Mouse (Mus musculus) hindbrain, embryonic 16.5 days (tissue): ENCODE results near the gene Plekha7. TPM values are rescaled to one million over a fixed set of nuclear protein-coding genes. Genes with fewer than 3 reads are reported as not detected.

Experiments
- ATAC-seq: fragments of 200-750 bp; cut with Nextera tagmentation; 2 replicates; pipeline ENCODE4 v1.8.0; 2017; ENCODE audit warnings: moderate TSS enrichment, moderate library complexity
- H3K27ac ChIP-seq: fragments of 300-500 bp; sonication (generic); 2 replicates; pipeline ENCODE4 v1.5.1; 2014; ENCODE audit warnings: low read depth, mild to moderate bottlenecking, control low read depth, low read length, moderate library complexity
- H3K27me3 ChIP-seq: fragments of 300-500 bp; sonication (generic); replicated peaks from 2 replicates; pipeline ENCODE4 v1.6.1; 2014; ENCODE audit warnings: low read length; ENCODE audit not compliant: control insufficient read depth, insufficient read depth
- H3K36me3 ChIP-seq: fragments of 300-500 bp; sonication (generic); 2 replicates; pipeline ENCODE4 v1.6.1; 2014; ENCODE audit warnings: mild to moderate bottlenecking, low read length, moderate library complexity, mixed read lengths; ENCODE audit not compliant: control insufficient read depth, insufficient read depth
- H3K4me1 ChIP-seq: fragments of 300-500 bp; sonication (generic); 2 replicates; pipeline ENCODE4 v1.6.1; 2014; ENCODE audit warnings: low read depth, low read length; ENCODE audit not compliant: control insufficient read depth, insufficient read depth
- H3K4me2 ChIP-seq: fragments of 300-500 bp; sonication (generic); 2 replicates; pipeline ENCODE4 v1.6.1; 2014; ENCODE audit warnings: mild to moderate bottlenecking, low read length, control low read depth, moderate library complexity
- H3K4me3 ChIP-seq: fragments of 300-500 bp; sonication (generic); 2 replicates; pipeline ENCODE4 v1.5.1; 2014; ENCODE audit warnings: mild to moderate bottlenecking, low read length, control low read depth, moderate library complexity
- H3K9ac ChIP-seq: fragments of 300-500 bp; sonication (generic); 2 replicates; pipeline ENCODE4 v1.6.1; 2014; ENCODE audit warnings: low read depth, mild to moderate bottlenecking, control low read depth, low read length, moderate library complexity
- H3K9me3 ChIP-seq: fragments of 300-500 bp; sonication (generic); 2 replicates; pipeline ENCODE4 v1.6.1; 2014; ENCODE audit warnings: mild to moderate bottlenecking, low read length, moderate library complexity; ENCODE audit not compliant: control insufficient read depth
- WGBS: fragments of 180-500 bp; shearing (Covaris S2); extraction: QIAGEN DNeasy Blood & Tissue Kit; methylation state at CpG from one replicate; pipeline ENCODE4 v1.1.7; 2014; 5-methylcytosine and 5-hydroxymethylcytosine counted together
- polyA plus RNA-seq: library from polyadenylated mRNA; unstranded; fragments of >200 nt; fragmentation: Nextera tagmentation; extraction: Ambion mirVana; gene quantifications from 2 replicates; pipeline ENCODE4 v1.2.1, GENCODE M21; 2015

Plekha7 gene
- 8.5 and 8.8 TPM in 2 replicates for polyA plus RNA-seq

DNA sequence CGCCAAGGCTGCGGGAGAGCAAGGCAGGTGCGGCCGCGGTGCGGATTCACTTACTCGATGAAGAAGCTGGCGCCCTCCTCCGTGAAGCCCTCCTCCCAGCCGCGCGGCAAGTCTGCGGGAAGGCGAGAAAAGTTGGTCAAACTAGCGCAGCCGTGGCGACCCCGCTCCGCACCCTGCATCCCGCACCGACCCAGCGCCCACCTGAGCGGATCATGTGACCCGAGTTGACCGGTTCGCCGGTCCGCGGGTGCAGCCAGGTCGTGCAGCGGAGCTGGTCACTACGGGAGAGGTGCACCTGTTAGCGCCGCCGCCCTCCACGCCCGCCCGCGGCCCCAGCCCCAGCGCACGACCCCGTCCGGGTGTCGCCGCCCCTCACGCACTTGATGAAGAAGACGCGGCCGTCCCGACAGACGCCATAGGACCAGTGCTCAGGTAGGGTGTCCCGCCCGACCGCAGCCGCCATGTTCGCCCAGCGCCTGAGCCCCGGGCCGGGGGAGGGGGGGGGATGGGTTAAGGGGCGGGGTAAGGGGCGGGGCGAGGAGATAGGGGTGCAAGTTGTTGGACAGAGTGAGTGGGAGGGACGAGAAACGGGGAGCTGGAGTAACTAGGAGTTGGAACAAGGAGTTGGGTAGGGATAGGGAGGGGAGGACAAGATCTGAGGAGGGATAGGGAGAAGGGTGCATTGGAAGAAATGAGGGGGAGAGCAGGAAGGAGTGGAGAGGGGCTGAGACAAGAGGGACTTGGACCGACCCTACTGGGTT lies at the start of gene Plekha7:
Gene Plekha7 (minus strand): TSS at position 506 of the 761 bp plus-strand sequence.
- Histone ChIP-seq H3K9ac (peak within 1 kb of the TSS; percentile 72), H3K4me3 (peak within 1 kb of the TSS; percentile 78), H3K4me1 (peaks cover 17% of the 10 kb centered on the region), H3K9me3 (no peaks in the 10 kb centered on the region), H3K27ac (peak within 1 kb of the TSS; percentile 61; the same call in 1 of the 2 replicates), H3K27me3 (peaks cover 3% of the 10 kb centered on the region; the same call in 1 of the 2 replicates), H3K4me2 (peak within 1 kb of the TSS; percentile 100), H3K36me3 (no peaks in the 10 kb centered on the region)
- peak; percentile 53 for ATAC-seq
- WGBS = under 1% methylated on average over 63 of the region's 65 CpGs

DNA sequence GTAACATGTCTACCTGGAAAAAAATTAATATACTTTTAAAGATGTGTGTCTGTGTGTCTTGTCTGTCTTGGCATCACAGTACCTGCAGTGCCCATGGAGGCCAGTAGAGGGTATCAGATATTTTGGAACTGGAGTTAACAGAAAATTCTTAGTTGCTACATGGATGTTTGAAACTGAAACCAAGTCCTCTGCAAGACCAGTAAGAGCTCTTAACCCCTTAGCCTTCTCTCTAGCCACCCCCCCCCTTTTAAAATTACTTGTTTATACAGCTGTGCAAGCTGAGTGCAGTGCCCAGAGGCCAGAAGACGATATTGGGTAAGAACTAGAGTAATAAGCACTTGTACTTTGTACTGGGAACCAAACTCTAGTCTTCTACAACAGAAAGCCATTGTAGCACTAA lies 28.1 kb upstream of the Plekha7 start:
- Histone ChIP-seq H3K27me3 (no peaks in the 10 kb centered on the region), H3K4me3 (no peak overlapping the region), H3K4me1 (peaks cover 10% of the 10 kb centered on the region), H3K27ac (no peak overlapping the region), H3K9me3 (no peaks in the 10 kb centered on the region), H3K9ac (no peak overlapping the region), H3K36me3 (peaks cover 11% of the 10 kb centered on the region; the same call in 1 of the 2 replicates), H3K4me2 (no peak overlapping the region)
- ATAC-seq = no peak
- WGBS = 83% methylated on average over 1 of the region's 1 CpGs

GRCm38 (mm10) chr7:116335133-116335532 lies 27.0 kb upstream of the Plekha7 start:
- ATAC-seq = no peak
- Histone ChIP-seq H3K27ac (no peak overlapping the region), H3K9ac (no peak overlapping the region), H3K27me3 (no peaks in the 10 kb centered on the region), H3K4me2 (peak overlapping the region; percentile 77), H3K4me3 (no peak overlapping the region), H3K36me3 (peaks cover 19% of the 10 kb centered on the region; the same call in 1 of the 2 replicates), H3K4me1 (peaks cover 10% of the 10 kb centered on the region), H3K9me3 (no peaks in the 10 kb centered on the region)
- 73% methylated on average over 6 of the region's 6 CpGs for WGBS

- 25% methylated on average over 8 of the region's 8 CpGs for WGBS
- Histone ChIP-seq H3K36me3 (peaks cover 19% of the 10 kb centered on the region; the same call in 1 of the 2 replicates), H3K4me3 (peak overlapping the region; percentile 79), H3K9me3 (no peaks in the 10 kb centered on the region), H3K9ac (peak overlapping the region; percentile 95), H3K27ac (peak overlapping the region; percentile 86; the same call in 1 of the 2 replicates), H3K27me3 (no peaks in the 10 kb centered on the region), H3K4me1 (peaks cover 10% of the 10 kb centered on the region), H3K4me2 (peak overlapping the region; percentile 77)
- no peak for ATAC-seq
Observed at GRCm38 (mm10) chr7:116334669-116335038, 26.5 kb upstream of the Plekha7 start.

DNA sequence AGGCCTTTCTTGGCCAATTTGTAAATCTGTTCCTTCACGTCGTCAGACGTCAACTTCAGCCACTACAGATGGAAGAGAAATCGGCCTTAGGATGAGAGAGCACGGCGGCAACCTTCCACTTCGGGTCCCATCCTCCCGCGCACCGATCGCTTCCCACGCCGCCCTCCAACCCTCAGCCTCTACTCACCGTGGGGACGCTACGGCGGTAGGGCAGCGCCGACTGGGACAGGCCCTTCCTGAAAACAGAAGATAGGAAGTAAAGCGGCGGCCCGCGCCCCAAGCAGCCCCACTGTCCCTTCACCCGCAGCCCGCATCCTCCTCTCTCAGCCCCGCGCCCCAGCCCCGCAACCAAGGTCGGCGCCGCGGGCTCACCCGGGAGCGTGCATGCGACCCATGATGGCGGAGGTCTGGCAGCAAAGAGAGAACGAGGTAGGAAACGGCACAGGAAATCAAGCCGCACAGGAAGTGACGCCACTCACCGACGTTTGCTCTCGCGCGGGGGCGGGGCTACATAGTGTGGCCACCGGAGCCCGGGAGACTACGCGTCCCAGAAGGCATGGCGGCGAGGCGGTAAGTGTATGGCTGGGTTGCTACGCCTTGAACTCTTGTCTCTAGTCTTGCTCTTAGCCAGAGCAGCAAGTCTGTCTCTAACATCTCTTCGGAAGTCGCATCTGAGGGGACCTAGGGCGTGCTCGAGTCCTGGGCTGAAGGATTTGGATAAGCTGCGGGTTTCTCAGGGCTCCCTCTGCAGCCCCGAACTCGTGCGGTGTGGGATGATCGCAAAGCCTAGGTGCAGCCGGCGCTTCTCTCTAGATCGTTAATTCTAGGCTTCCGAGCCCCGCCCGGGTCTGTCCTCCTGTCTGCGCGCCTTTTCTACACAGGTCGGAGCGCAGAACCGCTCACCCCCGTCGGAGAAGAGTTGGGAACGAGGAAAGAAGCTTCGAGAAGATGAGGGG lies 25.8 kb upstream of the Plekha7 start, which contains the start of gene Rps13:
Gene Rps13 (minus strand): TSS at position 483 of the 956 bp plus-strand sequence.
- under 1% methylated on average over 78 of the region's 78 CpGs for WGBS
- peak; percentile 99 for ATAC-seq
- peaks cover 10% of the 10 kb centered on the region for H3K4me1 ChIP-seq

DNA sequence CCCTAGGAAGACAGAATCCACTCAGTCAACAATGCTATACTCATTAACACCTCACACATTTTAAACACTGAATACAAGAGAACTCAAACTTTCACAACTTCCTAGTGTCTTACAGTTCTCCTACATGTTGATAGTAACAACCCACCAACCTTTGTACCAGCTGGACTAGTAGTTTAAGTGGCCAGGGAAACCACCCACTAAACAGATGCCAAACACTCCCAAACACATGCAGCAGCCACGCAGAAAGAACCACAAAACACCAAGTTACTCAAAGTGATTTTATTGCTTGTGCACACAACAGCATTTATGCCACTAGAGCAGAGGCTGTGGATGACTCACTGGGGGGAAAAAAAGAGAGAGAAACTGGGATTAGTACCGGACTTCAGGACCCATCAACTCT lies 23.1 kb upstream of the Plekha7 start:
- ATAC-seq = no peak
- Histone ChIP-seq H3K4me1 (peaks cover 8% of the 10 kb centered on the region), H3K36me3 (peaks cover 21% of the 10 kb centered on the region; the same call in 1 of the 2 replicates), H3K27ac (no peak overlapping the region), H3K4me2 (no peak overlapping the region), H3K9ac (no peak overlapping the region), H3K27me3 (no peaks in the 10 kb centered on the region), H3K4me3 (no peak overlapping the region), H3K9me3 (no peaks in the 10 kb centered on the region)
- 94% methylated on average over 2 of the region's 2 CpGs for WGBS

More for the DNA sequence above, 25.8 kb upstream of the Plekha7 start, which contains the start of gene Rps13:
- Histone ChIP-seq H3K27ac (peak within 1 kb of the TSS; percentile 86), H3K9ac (peak within 1 kb of the TSS; percentile 95), H3K36me3 (peaks cover 19% of the 10 kb centered on the region; the same call in 1 of the 2 replicates), H3K4me3 (peak within 1 kb of the TSS; percentile 79), H3K27me3 (no peaks in the 10 kb centered on the region), H3K9me3 (no peaks in the 10 kb centered on the region), H3K4me2 (peak within 1 kb of the TSS; percentile 81)

- H3K27me3 ChIP-seq = no peaks in the 10 kb centered on the region
- peaks cover 8% of the 10 kb centered on the region for H3K4me1 ChIP-seq
- H3K9me3 ChIP-seq = no peaks in the 10 kb centered on the region
- no peak overlapping the region for H3K9ac ChIP-seq
- no peak overlapping the region for H3K4me2 ChIP-seq
- no peak overlapping the region for H3K27ac ChIP-seq
- H3K4me3 ChIP-seq = no peak overlapping the region
- WGBS = 95% methylated on average over 4 of the region's 4 CpGs
- ATAC-seq = no peak
- H3K36me3 ChIP-seq = peaks cover 21% of the 10 kb centered on the region; the same call in 1 of the 2 replicates
Observed at GRCm38 (mm10) chr7:116329858-116330257, 21.7 kb upstream of the Plekha7 start.

GRCm38 (mm10) chr7:116328777-116329176 lies 20.6 kb upstream of the Plekha7 start:
- H3K9me3 ChIP-seq = no peaks in the 10 kb centered on the region
- H3K4me2 ChIP-seq = no peak overlapping the region
- WGBS = 77% methylated on average over 7 of the region's 7 CpGs
- H3K4me1 ChIP-seq = peaks cover 8% of the 10 kb centered on the region
- H3K36me3 ChIP-seq = peaks cover 21% of the 10 kb centered on the region; the same call in 1 of the 2 replicates
- no peak for ATAC-seq
- no peak overlapping the region for H3K4me3 ChIP-seq
- no peak overlapping the region for H3K9ac ChIP-seq
- H3K27me3 ChIP-seq = no peaks in the 10 kb centered on the region
- no peak overlapping the region for H3K27ac ChIP-seq
